Mouse (Mus musculus): ENCODE measurements around the gene Stim1. TPM values are rescaled to one million over a fixed set of nuclear protein-coding genes. Genes with fewer than 3 reads are reported as not detected.
"Not testable (repeated sequence)": the region's sequence is repeated elsewhere in the genome, so short reads cannot be mapped to it uniquely, and the experiment has no call there.

Gene Stim1
- polyA plus RNA-seq, 1 experiment from 2014 or later, result 36.4 TPM

DNA sequence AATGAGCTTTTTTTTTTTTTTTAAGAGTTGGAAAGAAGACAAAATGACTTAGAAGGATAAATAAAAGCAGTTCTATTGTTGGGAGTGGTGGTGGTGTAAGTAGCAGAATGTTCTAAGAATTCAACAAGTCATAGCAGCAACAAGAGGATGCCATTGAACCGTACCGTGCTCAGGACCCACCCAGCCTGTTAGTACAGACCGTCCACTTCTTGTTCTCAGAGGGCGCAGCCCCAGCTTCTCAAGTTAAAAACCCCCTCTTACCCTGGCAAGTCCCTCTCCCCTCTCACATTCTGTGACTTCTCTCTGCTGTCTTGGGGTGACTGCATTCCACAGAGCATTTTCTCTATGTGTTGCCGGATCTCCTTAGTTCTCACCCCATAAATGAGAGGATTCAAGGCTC is 209.0 kb downstream of the Stim1 start:
- no peak for DNase-seq (ENCODE audit: low spot score)
- Histone ChIP-seq H3K9ac (ENCODE audit: low read depth, low read length) (no peak overlapping the region), H3K27ac (replicated peaks; ENCODE audit: low read depth, low read length) (no peak overlapping the region), H3K27me3 (replicated peaks; ENCODE audit: control insufficient read depth, insufficient read depth, low read length) (no peaks in the 10 kb centered on the region), H3K36me3 (ENCODE audit: control insufficient read depth, insufficient read depth, low read length) (no peaks in the 10 kb centered on the region), H3K4me3 (ENCODE audit: low read depth, low read length) (no peak overlapping the region), H3K4me2 (ENCODE audit: low read depth, low read length) (no peak overlapping the region), H3K9me3 (ENCODE audit: control insufficient read depth, low read length) (no peaks in the 10 kb centered on the region), H3K4me1 (ENCODE audit: control insufficient read depth, insufficient read depth, low read length) (no peaks in the 10 kb centered on the region)
- no peak for ATAC-seq (ENCODE audit: low read depth)
- WGBS, result 90% methylated on average over 5 of the region's 5 CpGs

DNA sequence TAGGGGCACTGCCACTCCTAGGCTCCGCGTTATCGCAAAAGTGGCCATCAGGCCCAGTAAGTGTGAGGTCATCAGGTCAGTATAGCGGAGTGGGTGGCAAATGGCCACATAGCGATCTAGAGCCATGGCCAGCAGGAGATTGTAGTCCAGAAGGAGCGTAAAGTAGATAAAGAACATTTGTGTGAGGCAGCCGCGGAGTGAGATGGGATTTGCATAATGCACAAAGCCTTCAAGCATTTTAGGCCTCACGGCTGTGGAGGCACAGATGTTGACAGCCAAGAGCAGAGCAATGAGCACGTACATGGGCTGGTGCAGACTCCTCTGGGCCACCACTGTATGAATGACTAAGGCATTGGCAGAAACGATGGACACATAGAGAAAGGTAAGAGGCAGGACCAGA is 209.8 kb downstream of the Stim1 start:
- H3K4me3 ChIP-seq (ENCODE audit: low read depth, low read length), result no peak overlapping the region
- no peaks in the 10 kb centered on the region for H3K36me3 ChIP-seq (ENCODE audit: control insufficient read depth, insufficient read depth, low read length)
- no peak overlapping the region for H3K9ac ChIP-seq (ENCODE audit: low read depth, low read length)
- H3K27me3 ChIP-seq (replicated peaks; ENCODE audit: control insufficient read depth, insufficient read depth, low read length), result no peaks in the 10 kb centered on the region
- DNase-seq (ENCODE audit: low spot score), result no peak
- H3K27ac ChIP-seq (replicated peaks; ENCODE audit: low read depth, low read length), result no peak overlapping the region
- H3K4me2 ChIP-seq (ENCODE audit: low read depth, low read length), result no peak overlapping the region
- WGBS, result 82% methylated on average over 11 of the region's 11 CpGs
- H3K4me1 ChIP-seq (ENCODE audit: control insufficient read depth, insufficient read depth, low read length), result no peaks in the 10 kb centered on the region
- H3K9me3 ChIP-seq (ENCODE audit: control insufficient read depth, low read length), result no peaks in the 10 kb centered on the region
- ATAC-seq (ENCODE audit: low read depth), result no peak

DNA sequence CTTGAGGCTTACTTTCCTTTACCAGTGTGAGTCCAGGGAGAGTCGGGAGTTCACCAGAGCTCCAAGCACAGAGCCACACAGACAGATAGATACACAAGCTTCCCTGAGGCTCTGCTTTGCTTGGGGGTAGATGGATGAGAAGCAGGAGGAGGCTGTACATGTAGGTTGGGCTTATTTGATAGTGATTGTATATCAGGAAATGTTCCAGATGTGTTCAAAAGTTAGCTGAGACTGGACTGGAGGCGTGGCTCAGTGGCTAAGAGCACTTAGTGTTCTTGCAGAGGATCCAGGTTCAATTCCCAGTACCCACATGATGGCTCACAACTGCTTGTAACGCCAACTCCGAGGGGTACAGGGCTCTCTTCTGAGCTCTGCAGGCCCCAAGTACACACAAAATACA is 210.8 kb downstream of the Stim1 start:
- no peaks in the 10 kb centered on the region for H3K36me3 ChIP-seq (ENCODE audit: control insufficient read depth, insufficient read depth, low read length)
- 78% methylated on average over 4 of the region's 4 CpGs for WGBS
- H3K27me3 ChIP-seq (replicated peaks; ENCODE audit: control insufficient read depth, insufficient read depth, low read length), result no peaks in the 10 kb centered on the region
- H3K4me1 ChIP-seq (ENCODE audit: control insufficient read depth, insufficient read depth, low read length), result no peaks in the 10 kb centered on the region
- H3K9me3 ChIP-seq (ENCODE audit: control insufficient read depth, low read length), result no peaks in the 10 kb centered on the region
- ATAC-seq (ENCODE audit: low read depth), result no peak
- no peak overlapping the region for H3K4me3 ChIP-seq (ENCODE audit: low read depth, low read length)
- no peak overlapping the region for H3K9ac ChIP-seq (ENCODE audit: low read depth, low read length)
- no peak for DNase-seq (ENCODE audit: low spot score)
- no peak overlapping the region for H3K4me2 ChIP-seq (ENCODE audit: low read depth, low read length)
- no peak overlapping the region for H3K27ac ChIP-seq (replicated peaks; ENCODE audit: low read depth, low read length)

DNA sequence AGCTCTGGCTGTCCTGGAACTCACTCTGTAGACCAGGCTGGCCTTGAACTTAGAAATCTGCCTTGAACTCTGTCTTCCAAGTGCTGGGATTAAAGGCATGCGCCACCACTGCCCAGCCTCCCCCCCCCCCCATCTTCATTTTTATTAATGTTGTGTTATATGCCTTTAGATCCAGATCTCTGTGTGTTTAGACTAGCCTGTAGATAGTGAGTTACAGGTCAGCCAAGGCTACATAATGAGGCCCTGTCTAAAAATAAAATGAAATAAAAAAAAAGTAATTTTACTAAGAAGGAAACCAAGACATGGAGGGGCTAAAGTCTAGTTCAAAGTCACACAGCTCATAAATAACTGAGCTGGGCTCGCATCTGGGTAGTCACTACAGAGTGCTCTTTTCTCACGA is 211.3 kb downstream of the Stim1 start:
- Histone ChIP-seq H3K4me2 (ENCODE audit: low read depth, low read length) (no peak overlapping the region), H3K4me3 (ENCODE audit: low read depth, low read length) (no peak overlapping the region), H3K27me3 (replicated peaks; ENCODE audit: control insufficient read depth, insufficient read depth, low read length) (no peaks in the 10 kb centered on the region), H3K36me3 (ENCODE audit: control insufficient read depth, insufficient read depth, low read length) (no peaks in the 10 kb centered on the region), H3K4me1 (ENCODE audit: control insufficient read depth, insufficient read depth, low read length) (no peaks in the 10 kb centered on the region), H3K9me3 (ENCODE audit: control insufficient read depth, low read length) (no peaks in the 10 kb centered on the region), H3K9ac (ENCODE audit: low read depth, low read length) (no peak overlapping the region), H3K27ac (replicated peaks; ENCODE audit: low read depth, low read length) (no peak overlapping the region)
- DNase-seq (ENCODE audit: low spot score) (no peak), ATAC-seq (ENCODE audit: low read depth) (no peak)
- 74% methylated on average over 3 of the region's 3 CpGs for WGBS

GRCm38 (mm10) chr7:102479368-102480078 is 211.9 kb downstream of the Stim1 start:
- no peaks in the 10 kb centered on the region for H3K4me1 ChIP-seq (ENCODE audit: control insufficient read depth, insufficient read depth, low read length)
- no peaks in the 10 kb centered on the region for H3K27me3 ChIP-seq (replicated peaks; ENCODE audit: control insufficient read depth, insufficient read depth, low read length)
- ATAC-seq (ENCODE audit: low read depth) (no peak), DNase-seq (ENCODE audit: low spot score) (peak; percentile 25)
- H3K27ac ChIP-seq (replicated peaks; ENCODE audit: low read depth, low read length), result no peak overlapping the region
- WGBS, result 71% methylated on average over 5 of the region's 5 CpGs
- H3K4me2 ChIP-seq (ENCODE audit: low read depth, low read length), result no peak overlapping the region
- H3K9me3 ChIP-seq (ENCODE audit: control insufficient read depth, low read length), result no peaks in the 10 kb centered on the region
- H3K36me3 ChIP-seq (ENCODE audit: control insufficient read depth, insufficient read depth, low read length), result no peaks in the 10 kb centered on the region
- no peak overlapping the region for H3K9ac ChIP-seq (ENCODE audit: low read depth, low read length)
- H3K4me3 ChIP-seq (ENCODE audit: low read depth, low read length), result no peak overlapping the region

DNA sequence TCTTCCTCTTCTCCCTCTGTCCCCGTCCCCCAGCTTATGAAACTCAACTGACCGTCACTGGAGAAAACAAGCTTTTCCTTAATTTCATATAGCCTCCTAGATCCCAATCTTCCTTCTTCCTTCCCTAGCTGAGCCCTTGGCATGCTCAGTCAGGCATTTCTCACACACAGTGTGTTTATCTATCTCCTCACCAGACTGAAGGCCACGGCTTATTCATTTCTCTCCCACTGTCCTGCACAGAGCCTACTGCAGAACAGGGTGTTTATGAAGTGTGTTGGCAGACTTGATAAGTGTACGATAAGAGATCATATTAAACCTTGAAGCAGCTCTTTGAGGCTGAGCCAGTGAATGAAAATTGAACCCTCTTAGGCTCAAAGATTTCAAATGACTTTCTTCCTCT is 213.2 kb downstream of the Stim1 start:
- no peak overlapping the region for H3K27ac ChIP-seq (replicated peaks; ENCODE audit: low read depth, low read length)
- no peak overlapping the region for H3K9ac ChIP-seq (ENCODE audit: low read depth, low read length)
- H3K36me3 ChIP-seq (ENCODE audit: control insufficient read depth, insufficient read depth, low read length), result no peaks in the 10 kb centered on the region
- DNase-seq (ENCODE audit: low spot score), result no peak
- H3K4me3 ChIP-seq (ENCODE audit: low read depth, low read length), result no peak overlapping the region
- H3K9me3 ChIP-seq (ENCODE audit: control insufficient read depth, low read length), result no peaks in the 10 kb centered on the region
- H3K4me2 ChIP-seq (ENCODE audit: low read depth, low read length), result no peak overlapping the region
- ATAC-seq (ENCODE audit: low read depth), result no peak
- 80% methylated on average over 4 of the region's 4 CpGs for WGBS
- no peaks in the 10 kb centered on the region for H3K27me3 ChIP-seq (replicated peaks; ENCODE audit: control insufficient read depth, insufficient read depth, low read length)
- H3K4me1 ChIP-seq (ENCODE audit: control insufficient read depth, insufficient read depth, low read length), result no peaks in the 10 kb centered on the region

DNA sequence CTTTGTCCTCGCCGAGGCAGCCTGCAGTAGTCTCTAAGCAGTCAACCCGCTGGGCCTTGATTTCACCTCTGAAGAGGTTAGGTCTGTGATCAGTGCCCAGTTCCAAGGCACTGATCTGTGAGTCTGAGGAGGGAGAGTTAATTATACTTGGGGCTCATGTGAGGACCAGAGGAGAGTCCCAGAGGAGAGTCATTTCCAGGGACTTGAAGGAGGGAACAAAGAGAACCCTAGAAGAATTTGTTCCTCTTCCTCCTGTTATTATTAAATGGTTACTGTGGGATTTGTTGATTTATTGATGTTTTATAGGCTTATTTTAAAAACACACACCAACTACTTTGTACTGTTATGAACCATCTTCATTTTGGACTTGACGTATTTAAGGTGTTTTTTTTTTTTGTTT is 214.0 kb downstream of the Stim1 start, which contains the start of gene Olfr543:
Olfr543 (minus strand) TSS at position 101 of the 400 bp plus-strand sequence.
- Histone ChIP-seq H3K9ac (ENCODE audit: low read depth, low read length) (no peak within 1 kb of the TSS), H3K4me3 (ENCODE audit: low read depth, low read length) (no peak within 1 kb of the TSS), H3K9me3 (ENCODE audit: control insufficient read depth, low read length) (no peaks in the 10 kb centered on the region), H3K27ac (replicated peaks; ENCODE audit: low read depth, low read length) (no peak within 1 kb of the TSS), H3K27me3 (replicated peaks; ENCODE audit: control insufficient read depth, insufficient read depth, low read length) (no peaks in the 10 kb centered on the region), H3K36me3 (ENCODE audit: control insufficient read depth, insufficient read depth, low read length) (no peaks in the 10 kb centered on the region), H3K4me2 (ENCODE audit: low read depth, low read length) (no peak within 1 kb of the TSS), H3K4me1 (ENCODE audit: control insufficient read depth, insufficient read depth, low read length) (no peaks in the 10 kb centered on the region)
- ATAC-seq (ENCODE audit: low read depth) (no peak), DNase-seq (ENCODE audit: low spot score) (no peak)
- WGBS, result 92% methylated on average over 4 of the region's 4 CpGs

DNA sequence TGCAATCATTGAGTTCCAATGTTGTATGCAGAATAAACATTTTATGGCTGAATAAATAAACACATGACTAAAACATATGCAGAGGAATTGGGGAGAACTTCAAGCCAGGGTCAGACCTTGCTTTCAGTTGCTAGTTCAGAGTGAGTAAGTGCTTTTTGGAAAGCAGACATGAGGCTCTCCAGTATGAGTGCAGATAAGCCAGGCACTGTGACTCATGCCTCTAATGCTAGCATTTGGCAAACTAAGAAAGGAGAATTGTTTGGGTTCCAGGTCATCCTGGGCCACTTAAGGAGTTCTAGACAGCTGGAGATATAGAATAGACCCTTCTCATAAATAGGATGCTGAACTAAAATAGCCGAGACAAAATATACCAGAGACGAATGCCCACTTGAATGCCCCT is 216.1 kb downstream of the Stim1 start:
- Histone ChIP-seq H3K4me3 (ENCODE audit: low read depth, low read length) (no peak overlapping the region), H3K9ac (ENCODE audit: low read depth, low read length) (no peak overlapping the region), H3K36me3 (ENCODE audit: control insufficient read depth, insufficient read depth, low read length) (no peaks in the 10 kb centered on the region), H3K4me2 (ENCODE audit: low read depth, low read length) (no peak overlapping the region), H3K4me1 (ENCODE audit: control insufficient read depth, insufficient read depth, low read length) (no peaks in the 10 kb centered on the region), H3K27ac (replicated peaks; ENCODE audit: low read depth, low read length) (no peak overlapping the region), H3K9me3 (ENCODE audit: control insufficient read depth, low read length) (no peaks in the 10 kb centered on the region), H3K27me3 (replicated peaks; ENCODE audit: control insufficient read depth, insufficient read depth, low read length) (no peaks in the 10 kb centered on the region)
- 91% methylated on average over 2 of the region's 2 CpGs for WGBS
- DNase-seq (ENCODE audit: low spot score) (no peak), ATAC-seq (ENCODE audit: low read depth) (no peak)

DNA sequence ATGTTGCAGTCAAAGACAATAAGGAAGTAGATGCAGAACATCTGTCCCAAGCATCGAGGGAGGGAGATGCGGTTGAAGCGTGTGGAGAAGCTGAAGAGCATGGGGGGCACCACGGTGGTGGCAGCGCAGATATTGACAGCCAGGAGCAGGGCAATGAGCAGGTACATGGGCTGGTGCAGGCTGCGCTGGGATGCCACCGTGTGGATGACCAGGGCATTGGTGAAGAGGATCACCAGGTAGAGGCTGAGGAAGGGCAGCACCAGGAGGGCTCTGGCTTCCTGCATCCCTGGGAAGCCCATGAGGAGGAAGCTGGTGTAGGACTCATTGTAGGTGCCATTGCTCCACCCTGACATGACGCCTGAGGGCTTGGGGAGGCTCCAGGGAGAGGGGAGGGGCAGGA is 217.2 kb downstream of the Stim1 start:
- not testable (repeated sequence) for H3K4me3 ChIP-seq (ENCODE audit: low read depth, low read length); H3K27me3 ChIP-seq (replicated peaks; ENCODE audit: control insufficient read depth, insufficient read depth, low read length); H3K9ac ChIP-seq (ENCODE audit: low read depth, low read length); H3K27ac ChIP-seq (replicated peaks; ENCODE audit: low read depth, low read length); H3K4me1 ChIP-seq (ENCODE audit: control insufficient read depth, insufficient read depth, low read length); DNase-seq (ENCODE audit: low spot score); H3K9me3 ChIP-seq (ENCODE audit: control insufficient read depth, low read length); H3K4me2 ChIP-seq (ENCODE audit: low read depth, low read length); ATAC-seq (ENCODE audit: low read depth); H3K36me3 ChIP-seq (ENCODE audit: control insufficient read depth, insufficient read depth, low read length)
- WGBS, result 64% methylated on average over 6 of the region's 8 CpGs
